Mouse (Mus musculus) heart, postnatal 4 days (tissue): Measurements from ENCODE around the gene Nelfb. TPM values are rescaled to one million over a fixed set of nuclear protein-coding genes. Genes with fewer than 3 reads are reported as not detected.

Experiments used
- DNase-seq: peaks from one replicate; pipeline ENCODE4 v3.0.0; 2021
- total RNA-seq, 2 experiments: library from RNA; stranded (reverse); gene quantifications; 2 replicates each; pipeline ENCODE4 v1.2.3; 2021

Gene Nelfb
- total RNA-seq, 2 experiments from 2014 or later: 43.4 to 44.5 TPM

- DNase-seq: peak; percentile 60
Measured at GRCm38 (mm10) chr2:25195211-25196156, 15.8 kb downstream of the Nelfb start.

- no peak for DNase-seq
Measured at GRCm38 (mm10) chr2:25194486-25195171, 16.7 kb downstream of the Nelfb start.

- DNase-seq: no peak
Measured at GRCm38 (mm10) chr2:25194006-25194405, 17.3 kb downstream of the Nelfb start.

- peak; percentile 88 for DNase-seq
Measured at GRCm38 (mm10) chr2:25193330-25193770, 17.9 kb downstream of the Nelfb start.

- no peak for DNase-seq
Measured at GRCm38 (mm10) chr2:25187841-25188240, 23.4 kb downstream of the Nelfb start.

GRCm38 (mm10) chr2:25186575-25186930 is 24.7 kb downstream of the Nelfb start:
- DNase-seq: no peak

- DNase-seq: peak; percentile 68
Measured at GRCm38 (mm10) chr2:25185625-25186574, 25.4 kb downstream of the Nelfb start.

GRCm38 (mm10) chr2:25184496-25184895 is 26.8 kb downstream of the Nelfb start:
- no peak for DNase-seq

GRCm38 (mm10) chr2:25183336-25183735 is 28.0 kb downstream of the Nelfb start:
- DNase-seq: no peak

- DNase-seq: no peak
Measured at GRCm38 (mm10) chr2:25182664-25183063, 28.6 kb downstream of the Nelfb start.

GRCm38 (mm10) chr2:25181891-25182397 is 29.3 kb downstream of the Nelfb start:
- no peak for DNase-seq

GRCm38 (mm10) chr2:25180973-25181890 is 30.1 kb downstream of the Nelfb start:
- peak; percentile 68 for DNase-seq

GRCm38 (mm10) chr2:25180478-25180903 is 30.8 kb downstream of the Nelfb start, which contains the start of gene Nrarp:
Gene Nrarp, plus strand, starts transcription at chr2:25180758.
- peak; percentile 96 for DNase-seq

GRCm38 (mm10) chr2:25179566-25180217 is 31.6 kb downstream of the Nelfb start:
- no peak for DNase-seq

- no peak for DNase-seq
Measured at GRCm38 (mm10) chr2:25178285-25178972, 32.9 kb downstream of the Nelfb start.

GRCm38 (mm10) chr2:25177685-25178084 is 33.6 kb downstream of the Nelfb start:
- DNase-seq: peak; percentile 70

GRCm38 (mm10) chr2:25177076-25177475 is 34.2 kb downstream of the Nelfb start:
- DNase-seq: no peak

GRCm38 (mm10) chr2:25176573-25176972 is 34.7 kb downstream of the Nelfb start:
- no peak for DNase-seq

GRCm38 (mm10) chr2:25175690-25176078 is 35.6 kb downstream of the Nelfb start:
- DNase-seq: no peak
